Mouse (Mus musculus) kidney, postnatal 14 days (tissue): ENCODE results near the gene Spdya.
"Not testable (repeated sequence)": the region's sequence is repeated elsewhere in the genome, so short reads cannot be mapped to it uniquely, and the experiment has no call there.

Source experiments
- DNase-seq: peaks from one replicate; pipeline ENCODE4 v3.0.0; 2022; ENCODE audit warnings: mixed read lengths

The Spdya gene

GRCm38 (mm10) chr17:71636786-71637185 is 84.9 kb downstream of the Spdya start:
- DNase-seq, result no peak

GRCm38 (mm10) chr17:71637750-71638265 is 85.9 kb downstream of the Spdya start:
- no peak for DNase-seq

GRCm38 (mm10) chr17:71639056-71639455 is 87.2 kb downstream of the Spdya start:
- not testable (repeated sequence) for DNase-seq
